Mouse (Mus musculus): Measurements from ENCODE around the gene Adam22.
"Not testable (repeated sequence)": the region's sequence is repeated elsewhere in the genome, so short reads cannot be mapped to it uniquely, and the experiment has no call there.

Adam22 gene

DNA sequence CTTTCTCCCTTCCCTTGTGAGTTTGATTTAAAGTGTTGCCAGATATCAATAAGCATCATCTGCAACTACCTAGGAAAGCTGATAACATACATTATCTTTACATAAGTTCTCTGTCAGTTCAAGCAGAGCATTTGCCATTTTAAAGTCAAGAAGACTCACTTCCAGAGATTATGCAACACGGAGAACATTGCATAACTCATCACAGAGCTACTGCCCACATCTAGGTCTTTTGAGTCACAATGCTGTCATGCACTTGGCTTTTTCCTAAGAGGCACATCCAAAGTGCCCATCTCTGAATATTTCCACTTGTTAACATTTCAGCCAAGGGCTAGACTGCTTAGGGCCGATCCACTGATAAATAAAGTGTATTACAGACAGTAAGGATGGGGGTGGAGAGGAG, 55.6 kb downstream of the Adam22 start:
- DNase-seq: no peak

DNA sequence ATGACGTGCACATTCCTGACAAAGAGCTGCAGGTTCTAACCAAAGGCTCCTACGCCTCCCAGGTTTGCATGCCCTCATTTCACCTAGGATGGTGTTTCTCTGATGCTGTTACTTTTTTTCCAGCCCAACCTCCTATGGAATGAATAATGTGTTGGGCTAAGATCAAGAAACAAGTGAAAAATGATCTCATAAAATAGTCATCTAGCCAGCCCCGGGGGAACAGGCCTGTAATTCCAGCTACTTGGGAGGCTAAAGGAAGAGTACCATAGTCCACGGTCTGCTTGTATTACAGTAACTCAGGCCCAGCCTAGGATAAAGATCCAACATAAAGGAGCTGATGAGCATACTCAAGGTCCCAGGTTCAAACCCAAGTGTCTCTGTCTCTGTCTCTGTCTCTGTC, 57.1 kb downstream of the Adam22 start:
- no peak for DNase-seq

DNA sequence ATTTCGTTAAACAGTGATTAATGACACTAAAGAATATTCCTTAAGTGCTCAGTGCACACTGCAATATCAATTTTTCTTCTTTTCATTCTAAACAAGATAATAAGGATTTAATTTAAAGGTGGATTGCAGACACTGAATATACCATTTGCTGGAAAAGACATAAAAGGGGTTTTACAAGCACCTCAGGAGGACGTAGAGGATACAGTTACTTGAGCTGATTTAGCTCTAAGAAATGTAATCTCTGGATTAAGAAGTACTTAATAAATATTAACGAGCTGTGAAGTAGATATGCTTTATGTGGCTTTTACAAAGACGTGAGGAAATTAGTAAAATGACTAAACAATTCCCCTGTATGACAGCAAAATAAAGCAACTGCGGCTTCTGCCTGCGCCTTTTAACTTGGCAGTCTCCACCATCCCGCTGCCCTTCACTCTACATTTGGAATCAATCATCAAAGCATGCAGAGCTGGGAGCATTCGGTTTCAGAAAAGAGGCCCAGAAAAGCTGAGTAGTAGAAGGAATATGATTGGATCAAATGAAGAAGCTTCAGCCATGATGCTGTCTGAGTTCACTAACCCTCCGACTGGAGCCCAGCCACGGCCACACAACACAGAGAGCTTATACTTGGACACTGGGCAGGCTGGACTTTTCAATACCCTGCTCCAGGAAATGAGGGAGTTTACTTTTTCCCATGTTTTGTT, 70.1 kb downstream of the Adam22 start:
- DNase-seq: peak; percentile 47

DNA sequence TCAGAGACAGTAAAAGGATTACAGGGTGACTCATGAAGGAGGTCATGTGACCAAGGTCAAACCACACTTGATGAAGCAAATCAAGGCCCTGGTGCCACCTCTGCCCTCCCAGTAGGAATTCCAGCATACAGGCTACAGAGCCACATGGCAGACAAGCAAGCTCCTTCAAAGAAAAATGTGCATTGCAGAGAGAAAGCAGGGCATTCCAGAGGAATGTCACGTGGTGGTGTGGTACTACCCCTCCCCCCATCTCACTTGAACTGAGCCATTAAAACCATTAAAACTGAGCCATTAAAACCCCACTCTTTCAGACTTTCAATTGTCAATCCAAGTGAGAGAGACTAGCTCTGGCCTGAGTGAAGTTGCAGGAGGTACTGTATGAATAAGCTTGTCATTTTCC, 74.7 kb downstream of the Adam22 start:
- DNase-seq: peak; percentile 59

DNA sequence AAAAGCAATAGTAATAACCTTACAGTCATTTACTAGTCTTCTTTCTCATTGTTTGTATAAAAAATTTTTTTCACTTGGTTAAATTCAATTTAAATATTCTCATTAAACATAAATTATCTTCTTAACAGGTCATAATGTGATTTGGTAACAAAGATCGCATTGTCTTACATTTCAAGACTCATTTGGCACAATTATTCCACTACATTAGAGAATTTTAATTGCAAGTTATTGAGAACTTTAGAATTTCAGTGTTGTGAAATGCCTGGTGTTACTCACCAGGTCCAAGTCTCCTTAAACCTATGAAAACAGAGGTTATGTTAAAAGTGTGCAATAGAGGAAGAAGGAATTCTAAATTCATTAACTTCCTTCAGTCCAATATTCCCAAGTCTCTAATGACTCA, 76.5 kb downstream of the Adam22 start:
- DNase-seq: no peak

DNA sequence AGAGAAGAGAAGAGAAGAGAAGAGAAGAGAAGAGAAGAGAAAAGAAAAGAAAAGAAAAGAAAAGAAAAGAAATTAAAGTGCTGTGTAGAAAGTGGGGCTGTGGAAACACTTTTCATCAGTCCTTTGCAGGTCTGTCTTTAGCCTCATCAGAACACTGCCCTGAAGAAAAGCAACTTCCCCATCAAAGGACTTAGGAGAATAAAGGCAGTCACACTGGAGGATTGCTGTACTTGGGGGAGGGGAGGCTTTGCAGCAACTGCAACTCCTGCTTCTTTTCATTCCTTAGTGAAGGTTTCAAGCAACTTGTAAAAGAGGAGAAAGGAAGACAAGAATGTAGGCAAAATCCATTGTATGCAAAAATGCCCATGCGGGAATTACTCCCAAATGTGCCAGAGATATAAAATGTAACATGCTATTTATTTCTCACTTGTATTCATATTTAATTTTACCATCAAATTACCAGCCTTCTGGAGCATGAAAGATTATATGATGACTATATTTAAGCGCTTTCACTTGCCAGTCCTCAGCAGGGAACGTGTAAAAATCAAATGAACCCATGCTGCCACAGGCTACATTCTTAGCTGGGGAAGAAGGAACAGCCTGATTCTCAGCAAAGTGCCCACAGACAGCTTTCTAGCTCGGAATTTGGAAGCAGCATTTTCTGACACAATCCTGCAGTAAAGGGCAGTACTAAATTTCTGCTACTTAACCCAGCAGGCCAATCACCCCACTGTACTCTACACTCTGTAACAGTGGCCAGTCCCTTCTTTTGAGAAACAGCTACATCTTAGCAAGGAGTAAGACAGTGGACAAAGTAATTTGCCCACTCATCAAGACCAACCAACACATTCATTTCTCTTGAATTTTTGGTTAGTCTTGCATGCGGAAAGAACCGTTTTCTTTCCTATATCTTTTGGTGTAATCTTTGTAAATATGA, 78.0 kb downstream of the Adam22 start:
- peak; percentile 24 for DNase-seq

DNA sequence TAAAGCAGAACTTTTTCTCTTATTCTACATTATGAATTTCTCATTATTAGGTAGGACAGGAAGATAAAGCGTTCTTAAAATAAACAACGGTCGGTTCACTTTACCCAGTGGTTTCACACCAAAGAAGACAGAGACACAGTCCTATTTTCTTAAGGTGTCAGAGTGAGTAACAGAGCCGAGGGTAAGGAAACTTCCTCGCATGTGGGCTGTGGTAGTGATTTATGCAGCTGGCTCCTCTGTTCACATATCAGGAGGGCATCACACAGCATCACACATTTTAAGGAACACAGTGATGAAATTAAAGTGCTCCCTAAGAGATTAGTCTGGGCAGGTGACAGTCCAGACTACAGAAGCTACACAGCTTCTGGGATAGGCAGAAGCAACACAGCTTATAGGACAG, 83.8 kb downstream of the Adam22 start:
- DNase-seq: no peak

DNA sequence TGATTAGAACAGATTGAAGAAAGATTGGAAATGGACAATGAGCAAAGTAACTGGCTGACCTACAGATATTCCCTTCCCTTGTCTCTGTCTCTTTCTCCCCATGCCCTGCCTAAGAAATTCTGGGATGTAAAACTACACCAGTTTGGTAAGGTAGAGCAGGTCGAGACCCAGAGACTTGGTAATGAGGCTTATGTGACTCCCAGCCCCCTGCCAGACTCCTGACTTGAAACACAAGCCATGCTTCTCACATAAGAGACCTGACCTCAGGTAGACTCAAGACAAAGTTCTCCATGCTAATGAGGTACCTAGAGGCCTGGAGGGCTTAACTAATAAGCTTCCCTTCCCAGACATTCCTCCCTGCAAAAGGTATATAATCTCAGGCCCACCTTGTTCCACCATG, 91.8 kb downstream of the Adam22 start:
- no peak for DNase-seq

DNA sequence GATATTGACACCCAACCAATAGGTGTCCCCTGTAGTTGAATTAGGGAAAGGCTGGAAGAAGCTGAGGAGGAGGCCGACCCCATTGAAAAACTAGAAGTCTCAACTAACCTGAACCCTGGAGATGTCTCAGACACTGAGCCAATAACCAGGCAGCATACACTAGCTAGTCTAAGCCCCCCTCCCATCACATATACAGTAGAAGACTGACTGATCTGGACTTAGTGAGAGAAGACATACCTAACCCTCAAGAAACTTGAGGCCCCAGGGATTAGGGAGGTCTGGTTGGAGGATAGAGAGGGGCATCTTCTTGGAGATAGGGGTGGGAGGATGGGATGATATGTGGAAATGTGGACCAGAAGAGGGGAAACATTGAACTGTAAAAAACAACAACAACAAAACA, 110.6 kb downstream of the Adam22 start:
- DNase-seq: no peak

DNA sequence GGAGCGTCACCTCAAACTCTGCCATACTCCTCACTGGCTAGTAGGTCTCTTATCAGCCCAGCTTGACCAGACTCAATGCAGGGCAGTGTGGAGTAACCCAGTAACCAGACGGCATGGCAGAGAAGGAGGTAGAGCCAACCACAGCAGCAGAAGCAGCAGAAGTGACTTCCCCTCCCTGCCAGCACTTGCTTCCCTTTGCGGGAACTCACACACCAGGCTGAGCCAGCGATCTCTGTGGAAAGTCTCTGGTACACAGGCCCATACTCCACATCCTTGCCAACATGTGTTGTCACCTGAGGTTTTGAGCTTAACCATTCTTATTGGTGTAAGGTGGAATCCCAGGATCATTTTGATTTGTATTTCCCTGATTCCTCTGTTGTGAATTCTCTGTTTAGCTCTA, 111.5 kb downstream of the Adam22 start:
- no peak for DNase-seq

DNA sequence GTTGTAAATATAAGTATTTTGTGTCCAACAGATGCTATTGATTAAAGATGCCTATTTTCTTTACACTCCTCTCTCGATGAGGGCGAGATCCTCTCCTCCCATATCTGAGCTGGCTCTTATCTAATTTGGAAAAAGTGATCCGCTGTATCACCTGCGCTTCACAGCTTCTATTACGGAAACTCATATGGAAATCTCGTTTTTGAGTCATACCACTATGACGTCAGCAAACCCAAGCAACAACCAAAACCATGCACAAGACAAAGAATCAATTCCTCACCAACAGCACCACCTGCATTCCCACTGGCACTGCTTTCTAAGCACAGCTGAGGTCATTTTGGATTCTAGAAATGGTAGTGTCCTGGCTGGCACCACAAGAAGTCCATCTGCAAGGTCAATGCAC, 123.3 kb downstream of the Adam22 start:
- DNase-seq: no peak

DNA sequence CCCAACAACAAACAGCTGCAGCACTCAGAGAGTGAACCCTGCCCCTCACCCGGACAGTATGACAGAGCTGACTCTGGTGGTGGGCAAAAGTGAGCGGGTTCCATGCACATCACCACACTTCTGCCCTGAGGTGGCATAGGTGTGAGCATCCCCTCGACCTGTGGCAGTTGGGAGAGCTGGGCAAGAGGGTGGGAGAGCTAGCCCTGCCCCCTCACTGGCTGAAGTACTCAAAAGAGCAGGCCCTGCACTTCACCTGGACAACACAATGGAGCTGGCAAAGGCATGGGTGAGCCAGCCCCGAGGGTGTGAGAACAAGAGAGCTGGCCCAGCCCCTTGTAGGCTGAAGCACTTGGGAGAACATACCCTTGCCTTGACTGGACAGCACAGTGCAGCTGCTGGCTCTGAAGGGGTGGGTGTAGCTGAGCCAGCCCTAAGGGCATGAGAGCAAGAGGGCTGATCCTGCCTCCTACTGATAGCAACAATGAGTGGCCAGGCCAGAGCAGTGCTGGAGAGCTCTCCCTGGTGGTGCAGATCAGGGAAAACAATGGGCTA, 124.8 kb downstream of the Adam22 start:
- peak; percentile 4 for DNase-seq

DNA sequence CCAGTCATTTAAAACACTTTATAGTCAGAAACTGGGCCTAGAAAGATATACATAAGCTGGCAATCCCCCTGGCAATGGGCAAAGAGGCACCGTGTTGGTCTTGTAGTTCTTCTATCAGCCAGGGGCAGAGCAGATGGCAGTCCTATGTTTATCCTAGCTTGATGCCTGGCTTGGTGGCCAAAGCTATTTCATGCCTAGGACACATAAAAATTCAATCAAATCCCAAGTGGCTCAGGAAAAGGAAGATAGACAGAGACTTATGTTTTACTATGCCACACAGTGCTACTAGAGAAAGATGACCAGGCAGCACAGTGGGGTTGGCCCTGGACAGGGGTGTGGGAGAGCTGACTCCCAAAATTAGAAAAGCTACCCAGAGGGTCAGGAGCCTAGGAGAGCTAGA, 125.3 kb downstream of the Adam22 start:
- DNase-seq: no peak

DNA sequence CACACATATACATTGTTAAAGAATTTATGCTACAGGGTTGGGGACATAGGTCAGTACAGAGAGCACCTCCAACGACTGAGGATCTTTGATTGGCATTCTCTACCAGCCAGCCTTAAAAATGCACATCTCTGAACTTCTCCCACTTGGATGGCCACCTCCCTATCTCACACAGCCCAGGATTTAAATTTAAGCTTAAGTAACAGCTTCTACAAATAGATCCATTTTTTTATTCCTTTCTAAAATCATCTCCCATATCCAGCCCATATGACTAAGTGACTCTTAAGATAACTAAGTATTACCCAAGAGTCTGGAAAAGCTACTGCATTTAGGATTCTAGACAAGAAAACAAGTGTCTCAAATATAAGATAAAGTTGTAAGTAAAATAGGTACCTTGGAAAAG, 140.9 kb downstream of the Adam22 start:
- no peak for DNase-seq

DNA sequence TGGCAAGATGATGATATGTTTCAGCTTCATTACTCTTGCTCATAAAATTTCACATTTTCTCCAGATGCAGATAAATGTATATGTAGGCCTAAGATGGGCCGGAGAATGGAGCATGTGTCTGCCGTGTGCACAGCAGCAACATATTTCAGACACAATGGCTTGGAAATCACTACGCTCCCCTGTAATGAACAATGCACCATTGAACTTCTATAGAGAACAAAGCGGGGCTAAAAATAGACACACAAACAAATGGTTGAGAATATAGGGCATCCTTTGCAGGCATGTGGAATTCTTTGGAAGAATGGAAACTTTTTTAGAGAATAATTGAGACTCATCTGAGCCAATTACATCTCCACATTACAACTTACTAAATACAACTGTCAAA, 143.6 kb downstream of the Adam22 start:
- DNase-seq: no peak

DNA sequence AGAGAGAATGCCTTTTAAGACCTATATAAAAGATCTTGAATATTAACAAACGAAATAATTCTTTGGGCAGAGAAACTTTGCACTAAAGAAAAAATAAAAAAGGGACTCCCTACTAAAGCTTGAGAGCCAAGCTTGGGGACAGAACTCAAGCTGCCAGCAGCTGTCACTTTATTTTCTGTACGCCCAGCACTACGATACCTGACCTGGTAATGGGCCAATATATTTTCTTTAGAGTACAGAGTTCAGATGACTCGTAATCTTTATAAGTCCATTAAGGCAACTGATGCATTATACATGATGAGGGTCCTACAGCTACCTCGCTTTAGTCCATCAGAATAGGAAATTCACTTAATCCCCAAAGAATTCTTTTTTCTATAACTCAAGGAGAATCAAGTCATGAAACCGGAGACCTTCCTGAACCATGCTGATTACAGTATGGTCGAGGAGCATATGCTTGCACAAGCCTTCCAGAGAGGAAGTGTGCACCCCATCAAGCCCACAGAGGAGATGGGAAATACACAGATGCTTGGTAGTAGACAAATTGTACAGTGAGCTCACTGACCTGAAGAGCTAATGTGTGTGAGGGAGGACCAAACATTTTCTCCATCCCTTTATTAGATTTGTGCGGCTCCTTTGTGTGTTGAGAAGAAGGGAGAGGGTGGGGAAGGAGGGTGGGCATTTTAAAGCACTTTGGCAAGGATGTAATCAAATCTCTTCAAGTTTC, 144.2 kb downstream of the Adam22 start:
- peak; percentile 1 for DNase-seq

DNA sequence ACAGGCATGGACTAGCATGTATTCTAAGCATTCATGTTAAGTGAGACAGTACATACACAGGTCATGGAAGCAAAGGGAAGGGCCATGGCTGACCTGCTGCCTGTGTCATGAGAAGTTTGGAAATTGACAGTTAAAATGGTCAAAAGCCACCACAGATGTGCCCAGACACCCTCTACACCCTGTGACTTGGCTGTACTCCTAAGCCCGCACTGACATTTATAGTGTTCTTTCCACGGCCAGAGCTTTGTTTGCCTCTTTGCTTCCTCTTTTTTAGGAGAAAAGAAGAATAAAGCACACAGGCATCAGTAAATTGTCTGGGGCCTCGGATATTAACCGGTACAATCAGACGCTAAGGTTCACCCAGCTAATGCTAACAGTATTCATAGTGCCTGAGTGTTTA, 146.3 kb downstream of the Adam22 start:
- no peak for DNase-seq

DNA sequence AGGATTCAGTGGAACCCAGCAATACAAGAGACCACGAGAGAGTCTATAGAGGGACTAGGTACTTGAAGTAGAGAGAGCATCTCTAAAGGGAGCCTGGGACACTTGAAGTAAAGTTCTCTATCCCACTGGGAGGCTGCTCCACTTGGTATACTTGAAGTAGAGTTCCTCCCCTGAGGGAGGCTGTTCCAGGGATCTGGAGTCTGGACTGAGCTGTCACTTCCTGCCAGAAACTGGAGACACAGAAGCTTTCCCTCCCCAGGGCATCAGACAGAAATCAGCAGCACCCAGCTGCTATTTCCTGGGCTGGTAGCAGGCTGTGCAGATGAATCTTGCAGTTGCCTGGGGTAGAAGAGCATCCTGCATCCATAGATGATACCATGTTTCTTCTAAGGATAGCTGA, 152.1 kb downstream of the Adam22 start:
- no peak for DNase-seq

DNA sequence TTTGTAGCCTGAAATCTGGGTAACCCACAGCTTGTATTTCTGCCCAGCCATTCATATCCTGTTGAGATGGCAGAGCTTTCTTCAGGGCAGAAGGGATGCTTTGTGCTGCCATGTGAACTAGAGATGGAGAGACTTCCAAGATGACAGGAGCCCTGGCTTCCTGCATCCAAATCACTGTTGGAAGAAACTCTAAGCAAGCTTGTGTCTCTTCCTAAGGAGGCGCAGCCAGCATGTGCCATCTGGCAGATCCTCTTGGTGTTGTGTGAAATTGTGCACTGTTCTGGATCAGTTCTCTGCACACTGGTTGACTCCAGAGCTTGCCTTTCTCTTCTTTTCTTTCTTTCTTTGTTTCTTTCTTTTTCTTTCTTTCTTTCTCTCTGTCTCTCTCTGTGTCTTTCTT, 183.0 kb downstream of the Adam22 start:
- DNase-seq: not testable (repeated sequence)

DNA sequence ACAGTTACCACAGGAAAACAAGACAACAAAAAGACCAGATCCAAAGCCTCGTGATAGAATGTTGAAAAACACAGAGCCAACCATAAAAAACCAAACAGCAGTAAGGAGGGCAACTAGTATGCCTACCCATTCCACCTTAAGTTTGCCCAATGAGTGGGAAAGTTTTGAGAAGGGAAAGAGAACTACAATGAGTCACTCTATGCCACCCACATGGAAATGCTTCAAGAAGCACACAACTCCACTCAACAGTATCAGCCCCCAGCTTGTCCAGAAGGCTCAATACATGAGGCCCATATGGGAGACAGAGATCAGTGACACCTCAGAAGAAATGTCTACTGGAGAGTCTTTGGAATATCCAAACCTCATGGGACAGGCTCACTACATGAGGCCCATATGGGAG, 187.3 kb downstream of the Adam22 start:
- no peak for DNase-seq

DNA sequence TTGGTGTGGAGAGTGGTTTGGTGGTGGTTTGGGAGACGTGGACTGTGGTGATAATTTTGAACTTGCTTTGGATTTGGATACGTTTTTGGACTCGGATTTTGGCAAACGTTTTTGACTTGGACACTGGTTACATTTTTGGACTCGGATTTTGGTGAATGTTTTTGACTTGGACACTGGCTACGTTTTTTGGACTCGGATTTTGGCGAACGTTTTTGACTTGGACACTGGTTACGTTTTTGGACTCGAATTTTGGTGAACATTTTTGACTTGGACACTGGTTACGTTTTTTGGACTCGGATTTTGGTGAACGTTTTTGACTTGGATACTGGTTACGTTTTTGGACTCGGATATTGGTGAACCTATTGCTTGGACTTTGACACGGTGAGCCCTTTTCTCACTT, 189.8 kb downstream of the Adam22 start:
- DNase-seq: no peak

DNA sequence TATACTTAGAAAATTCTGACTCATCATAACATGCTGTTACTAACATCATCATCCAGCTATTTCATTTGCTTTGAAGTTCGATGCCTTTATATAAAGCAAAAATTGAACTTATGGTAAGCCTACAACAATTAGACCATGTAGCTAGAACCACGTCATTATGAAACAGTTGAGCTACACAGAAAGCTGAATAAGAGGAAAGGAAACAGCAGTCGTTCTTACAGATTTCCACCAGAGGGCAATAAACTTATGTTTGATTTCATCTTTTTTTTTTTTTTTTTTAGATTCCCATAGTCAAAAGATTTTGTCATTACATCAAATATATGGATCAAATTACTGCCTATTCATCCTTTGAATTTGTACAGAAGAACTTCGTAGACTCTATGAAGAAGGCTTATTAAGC, 203.2 kb downstream of the Adam22 start:
- DNase-seq: peak; percentile 38

DNA sequence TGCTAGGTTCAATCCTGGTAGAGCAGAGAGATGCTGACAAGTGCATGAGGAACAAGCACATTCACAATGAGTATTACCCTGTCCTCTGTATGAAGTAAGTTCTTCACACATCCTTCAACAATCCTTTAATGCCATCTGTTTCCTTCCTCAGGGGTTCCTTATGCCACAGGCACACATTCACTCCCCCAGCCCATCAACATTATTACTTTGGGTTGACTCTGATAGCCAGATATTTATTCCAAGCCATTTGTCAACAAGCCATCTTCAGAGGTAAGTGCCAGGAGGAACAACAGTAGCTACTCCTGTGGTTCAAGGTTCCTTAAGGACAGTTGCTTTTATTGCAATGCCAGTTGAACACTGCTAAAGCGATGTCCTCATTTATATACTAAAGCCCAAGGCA, 216.3 kb downstream of the Adam22 start:
- DNase-seq: no peak

DNA sequence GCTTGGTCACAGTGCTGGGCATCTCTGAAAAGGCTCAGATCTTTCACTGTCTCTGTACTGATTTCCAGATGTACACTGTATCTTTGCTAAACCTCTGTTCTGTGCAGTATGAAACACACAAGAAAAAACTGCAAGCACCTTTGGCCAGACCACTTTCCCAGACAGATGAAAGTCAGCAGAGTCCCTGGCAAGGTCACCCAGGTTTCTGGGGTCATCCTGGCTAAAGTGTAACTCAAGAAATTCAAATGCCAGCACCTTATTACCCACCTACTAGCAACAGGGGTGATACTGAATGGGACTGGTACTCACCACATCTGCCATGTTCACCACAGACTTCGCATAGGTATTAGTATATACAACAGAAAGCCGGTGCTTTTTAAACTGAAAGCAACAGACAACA, 221.8 kb downstream of the Adam22 start:
- no peak for DNase-seq
